Mouse (Mus musculus): Measurements from ENCODE around the gene Wwc1. TPM values are rescaled to one million over a fixed set of nuclear protein-coding genes. Genes with fewer than 3 reads are reported as not detected.
"Not testable (repeated sequence)": the region's sequence is repeated elsewhere in the genome, so short reads cannot be mapped to it uniquely, and the experiment has no call there.

The Wwc1 gene
- polyA plus RNA-seq, 1 experiment from 2014 or later, result 384 TPM

DNA sequence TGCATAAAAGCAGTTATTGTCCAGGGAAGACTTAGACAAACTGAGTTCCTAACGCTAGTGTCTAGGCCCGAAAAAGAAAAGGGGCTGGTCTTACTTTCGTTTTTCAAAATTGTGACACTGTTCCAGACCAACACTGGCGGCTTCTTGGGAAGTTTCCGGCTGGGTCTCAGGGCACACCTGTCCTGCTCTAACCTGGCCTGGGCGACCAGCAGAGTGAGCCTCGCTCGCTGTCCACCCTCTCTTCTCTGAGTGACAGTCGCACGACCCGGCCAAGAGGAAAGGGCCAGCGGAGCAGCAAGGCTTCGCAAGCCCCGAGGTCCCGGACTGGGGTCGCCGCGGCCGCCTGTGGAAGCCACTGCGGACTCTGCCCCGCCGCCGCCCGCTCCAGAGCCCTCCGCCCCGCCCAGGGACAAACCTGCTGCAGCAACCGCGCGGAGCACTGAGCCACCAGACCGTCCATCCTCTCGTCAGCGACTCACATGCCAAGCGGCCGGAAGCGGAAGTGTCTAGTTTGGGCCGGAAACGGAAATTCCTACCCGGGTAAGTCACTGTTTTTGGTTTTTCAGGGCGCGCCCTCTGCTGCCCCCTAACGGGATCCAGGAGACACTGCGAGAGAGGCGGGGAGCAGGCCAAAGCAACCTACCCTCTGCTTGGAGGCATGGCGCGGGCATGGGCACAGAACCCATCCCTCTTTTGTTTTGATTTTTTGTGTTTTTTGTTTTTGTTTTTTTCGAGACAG lies 146.1 kb downstream of the Wwc1 start, which contains the start of gene Rars:
Gene Rars (minus strand): TSS at position 485 of the 739 bp plus-strand sequence.
- TF ChIP-seq CTCF (IDR thresholded peaks at IDR 0.05), result peak; percentile 99
- ChIA-PET POLR2A (no interaction called here), CTCF (no interaction called here)
- DNase-seq (ENCODE audit: low read depth, low spot score) (peak; percentile 69), ATAC-seq (peak; percentile 88)
- H3K27me3 ChIP-seq, result no peaks in the 10 kb centered on the region
- in situ Hi-C loops (cut with MboI; ENCODE audit: low pct_unique_long_range_greater_than_20kb), result loop anchor here (10.0 kb wide), 1 partner anchor 151 kb away; the partner anchor contains the start of gene Wwc1

DNA sequence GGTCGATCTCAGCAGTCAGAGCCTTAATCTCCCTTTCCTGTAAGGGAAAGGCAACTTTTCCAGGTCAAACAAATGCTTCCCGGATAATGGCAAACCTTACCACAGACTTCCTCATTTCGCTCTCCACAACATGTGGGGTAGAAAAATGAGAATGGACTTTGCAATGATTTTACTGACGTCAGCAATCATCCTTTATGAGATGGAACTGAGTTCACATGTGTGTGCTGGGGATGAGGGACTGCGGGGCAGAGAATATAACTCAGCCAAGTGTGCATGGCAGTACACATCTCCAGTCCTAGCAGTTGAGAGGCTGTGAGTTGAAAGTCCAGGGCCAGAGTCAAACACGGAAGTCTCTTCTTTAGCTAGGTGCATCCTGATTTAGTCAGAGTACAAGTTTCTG lies 147.1 kb downstream of the Wwc1 start:
- no peaks in the 10 kb centered on the region for H3K27me3 ChIP-seq
- POLR2A ChIA-PET, result no interaction called here
- TF ChIP-seq CTCF (IDR thresholded peaks at IDR 0.05), result no peak
- DNase-seq (ENCODE audit: low read depth, low spot score), result no peak
- in situ Hi-C loops (cut with MboI; ENCODE audit: low pct_unique_long_range_greater_than_20kb), result loop anchor here (10.0 kb wide), 1 partner anchor 152 kb away; the partner anchor contains the start of gene Wwc1
- no peak for ATAC-seq
- CTCF ChIA-PET, result no interaction called here

DNA sequence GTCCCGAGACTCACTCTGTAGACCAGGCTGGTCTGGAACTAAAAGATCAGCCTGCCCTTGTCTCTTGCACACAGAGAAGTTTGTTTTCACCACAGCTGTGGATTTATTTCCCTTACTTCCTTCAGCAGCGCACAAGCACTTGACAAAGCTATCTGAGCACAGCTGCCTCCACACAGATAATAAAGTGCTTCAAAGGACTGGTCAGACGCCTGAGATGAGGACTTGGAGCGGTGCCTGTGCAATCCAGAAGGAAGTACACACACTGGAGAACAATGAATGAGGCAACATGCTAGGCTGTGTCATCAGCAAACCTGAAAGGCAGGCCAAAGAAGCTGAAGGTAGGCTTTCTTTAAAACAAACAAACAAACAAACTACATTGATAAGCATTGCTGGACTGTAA lies 148.2 kb downstream of the Wwc1 start:
- CTCF ChIA-PET, result interaction anchor here (1.9 kb wide), 1 partner anchor 169 kb away, joined by 4 read pairs; no protein-coding TSS in a partner anchor
- in situ Hi-C loops (cut with MboI; ENCODE audit: low pct_unique_long_range_greater_than_20kb), result loop anchor here (10.0 kb wide), 1 partner anchor 153 kb away; the partner anchor contains the start of gene Wwc1
- ATAC-seq (no peak), DNase-seq (ENCODE audit: low read depth, low spot score) (no peak)
- H3K27me3 ChIP-seq, result no peaks in the 10 kb centered on the region
- POLR2A ChIA-PET, result no interaction called here
- TF ChIP-seq CTCF (IDR thresholded peaks at IDR 0.05), result no peak

DNA sequence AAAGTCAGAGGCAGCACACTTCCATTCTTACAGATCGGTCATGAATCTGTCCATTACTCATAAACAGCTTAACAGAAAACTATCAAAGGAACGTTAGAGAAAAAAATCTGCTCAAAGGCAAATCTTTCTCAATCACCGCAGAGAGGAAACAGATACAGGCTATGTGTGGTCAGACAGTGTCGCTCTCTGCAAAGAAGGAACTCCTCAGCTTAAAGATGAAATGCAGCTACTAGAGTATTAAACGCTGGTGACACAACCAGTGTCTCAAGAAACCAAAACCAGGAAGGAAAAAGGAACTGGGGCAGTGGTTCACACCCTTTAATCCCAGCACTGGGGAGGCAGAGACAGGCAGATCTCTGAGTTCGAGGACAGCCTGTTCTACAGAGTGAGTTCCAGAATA lies 152.6 kb downstream of the Wwc1 start:
- CTCF ChIA-PET, result interaction anchor here (0.7 kb wide), 1 partner anchor 173 kb away, joined by 3 read pairs; no protein-coding TSS in a partner anchor
- POLR2A ChIA-PET, result no interaction called here
- in situ Hi-C loops (cut with MboI; ENCODE audit: low pct_unique_long_range_greater_than_20kb), result no loop called here
- TF ChIP-seq CTCF (IDR thresholded peaks at IDR 0.05), result no peak
- ATAC-seq (no peak), DNase-seq (ENCODE audit: low read depth, low spot score) (no peak)
- no peaks in the 10 kb centered on the region for H3K27me3 ChIP-seq

DNA sequence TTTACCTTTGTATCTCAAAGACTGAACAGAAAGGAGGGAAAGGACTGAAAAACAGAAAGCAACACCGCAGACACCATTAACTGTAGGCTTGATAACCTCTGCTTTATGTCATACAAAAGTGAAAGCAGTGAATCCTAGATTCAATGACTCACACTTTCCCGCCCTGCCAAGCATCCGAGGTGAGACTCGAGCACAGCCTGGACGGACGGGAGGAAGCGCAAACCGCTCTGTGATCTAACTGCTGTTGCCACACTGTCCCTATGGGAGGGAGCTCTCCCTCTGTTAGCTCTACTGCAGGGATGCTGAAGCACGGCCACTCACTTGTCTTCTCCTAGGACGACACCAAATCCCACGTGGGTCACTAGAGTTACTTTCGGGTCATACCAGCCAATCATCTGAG lies 164.0 kb downstream of the Wwc1 start:
- POLR2A ChIA-PET, result no interaction called here
- TF ChIP-seq CTCF (IDR thresholded peaks at IDR 0.05), result no peak
- H3K27me3 ChIP-seq, result no peaks in the 10 kb centered on the region

DNA sequence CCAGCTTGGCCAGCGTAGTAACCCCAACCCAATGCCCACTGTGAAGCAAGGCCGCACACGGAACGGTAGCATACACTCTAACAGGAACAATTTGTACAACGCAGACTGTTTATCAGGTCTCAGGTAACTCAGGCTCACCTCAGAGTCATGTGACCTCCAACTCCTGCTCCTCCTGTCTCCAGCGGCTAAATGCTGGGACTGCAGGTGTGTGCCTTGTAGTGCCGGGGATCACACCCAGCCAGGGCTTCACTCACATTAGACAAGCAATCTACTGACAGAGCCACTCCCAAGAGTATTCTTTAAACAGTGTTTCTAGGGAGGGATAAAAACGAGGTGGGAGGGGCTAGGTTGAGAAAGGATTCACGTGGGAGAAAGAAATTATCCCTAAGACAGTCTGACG lies 168.9 kb downstream of the Wwc1 start:
- ChIA-PET CTCF (no interaction called here), POLR2A (no interaction called here)
- no peak for ATAC-seq
- in situ Hi-C loops (cut with MboI; ENCODE audit: low pct_unique_long_range_greater_than_20kb), result no loop called here
- no peak for TF ChIP-seq CTCF (IDR thresholded peaks at IDR 0.05)
- DNase-seq (ENCODE audit: low read depth, low spot score), result no peak
- no peaks in the 10 kb centered on the region for H3K27me3 ChIP-seq

More for the DNA sequence above, 164.0 kb downstream of the Wwc1 start:
- CTCF ChIA-PET, result interaction anchor here (1.6 kb wide), 1 partner anchor 9 kb away, joined by 5 read pairs; no protein-coding TSS in a partner anchor
- ATAC-seq (no peak), DNase-seq (ENCODE audit: low read depth, low spot score) (no peak)
- in situ Hi-C loops (cut with MboI; ENCODE audit: low pct_unique_long_range_greater_than_20kb), result no loop called here

DNA sequence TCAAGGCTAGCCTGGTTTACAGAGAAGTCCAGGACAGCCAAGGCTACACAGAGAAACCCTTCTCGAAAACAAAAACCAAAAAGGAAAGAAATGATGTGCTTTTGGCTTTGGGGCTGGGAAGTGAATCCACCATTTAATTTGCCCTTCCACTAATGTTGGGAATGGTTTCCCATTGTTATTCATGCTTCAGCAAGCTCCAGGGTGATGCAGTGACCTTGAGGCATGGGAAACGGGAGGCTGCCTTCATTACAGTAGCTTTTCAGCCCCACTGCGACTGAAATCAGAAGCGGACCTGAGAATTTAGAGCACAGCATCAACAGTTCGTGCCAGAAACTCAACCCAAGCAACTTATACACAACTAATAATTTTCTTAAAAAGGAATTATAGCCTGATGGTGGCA lies 179.0 kb downstream of the Wwc1 start:
- ATAC-seq, result no peak
- no peak for DNase-seq (ENCODE audit: low read depth, low spot score)
- ChIA-PET CTCF (no interaction called here), POLR2A (interaction anchor here (1.0 kb wide), 1 partner anchor 24 kb away, joined by 3 read pairs; no protein-coding TSS in a partner anchor)
- H3K27me3 ChIP-seq, result peaks cover 13% of the 10 kb centered on the region
- TF ChIP-seq CTCF (IDR thresholded peaks at IDR 0.05), result no peak
- in situ Hi-C loops (cut with MboI; ENCODE audit: low pct_unique_long_range_greater_than_20kb), result no loop called here

DNA sequence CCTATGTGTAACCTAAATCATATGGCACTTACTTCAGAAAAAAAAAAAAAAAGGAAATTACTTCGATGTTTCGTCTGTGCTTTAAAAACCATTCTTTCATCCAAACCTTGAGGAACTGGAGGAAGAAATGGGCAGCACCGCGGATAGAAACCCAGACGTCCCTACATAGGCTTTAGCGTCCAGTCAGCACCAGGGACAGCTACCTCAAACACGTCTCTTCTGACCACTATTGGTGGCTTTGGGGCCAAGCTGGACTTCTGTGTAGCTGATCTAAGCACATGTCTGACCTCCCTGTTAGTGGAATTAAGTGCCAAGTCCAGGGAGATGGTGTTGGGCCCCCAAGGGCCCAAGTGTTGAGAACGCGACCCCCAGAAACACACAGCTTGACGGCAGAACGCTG lies 181.5 kb downstream of the Wwc1 start, which contains the start of gene Fbll1:
Gene Fbll1 (minus strand): TSS at position 11 of the 400 bp plus-strand sequence.
- ChIA-PET POLR2A (no interaction called here), CTCF (interaction anchor here (1.2 kb wide), 1 partner anchor 15 kb away, joined by 3 read pairs; no protein-coding TSS in a partner anchor)
- no peak for TF ChIP-seq CTCF (IDR thresholded peaks at IDR 0.05)
- in situ Hi-C loops (cut with MboI; ENCODE audit: low pct_unique_long_range_greater_than_20kb), result no loop called here
- peak; percentile 62 for ATAC-seq
- H3K27me3 ChIP-seq, result peaks cover 13% of the 10 kb centered on the region
- peak; percentile 15 for DNase-seq (ENCODE audit: low read depth, low spot score)

DNA sequence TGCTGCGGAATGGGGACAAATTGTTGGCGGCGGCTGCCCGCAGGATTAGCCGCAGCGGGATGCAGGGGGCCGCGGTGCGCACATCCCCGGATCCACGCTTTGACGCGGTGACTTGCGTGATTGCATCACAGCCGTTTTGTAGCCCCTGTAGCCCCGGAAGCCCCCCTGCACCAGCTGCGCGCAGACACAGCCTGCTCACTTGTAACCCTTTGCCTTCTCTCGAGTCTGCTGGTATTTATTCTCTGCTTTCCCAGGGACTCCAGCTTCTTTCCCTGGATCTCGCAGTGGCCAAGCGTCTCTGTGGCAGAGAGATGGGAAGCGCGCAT lies 181.9 kb downstream of the Wwc1 start:
- POLR2A ChIA-PET, result no interaction called here
- H3K27me3 ChIP-seq, result peaks cover 13% of the 10 kb centered on the region
- CTCF ChIA-PET, result interaction anchor here (1.2 kb wide), 1 partner anchor 16 kb away, joined by 3 read pairs; no protein-coding TSS in a partner anchor
- TF ChIP-seq CTCF (IDR thresholded peaks at IDR 0.05), result no peak
- ATAC-seq, result no peak
- DNase-seq (ENCODE audit: low read depth, low spot score), result no peak
- in situ Hi-C loops (cut with MboI; ENCODE audit: low pct_unique_long_range_greater_than_20kb), result no loop called here

DNA sequence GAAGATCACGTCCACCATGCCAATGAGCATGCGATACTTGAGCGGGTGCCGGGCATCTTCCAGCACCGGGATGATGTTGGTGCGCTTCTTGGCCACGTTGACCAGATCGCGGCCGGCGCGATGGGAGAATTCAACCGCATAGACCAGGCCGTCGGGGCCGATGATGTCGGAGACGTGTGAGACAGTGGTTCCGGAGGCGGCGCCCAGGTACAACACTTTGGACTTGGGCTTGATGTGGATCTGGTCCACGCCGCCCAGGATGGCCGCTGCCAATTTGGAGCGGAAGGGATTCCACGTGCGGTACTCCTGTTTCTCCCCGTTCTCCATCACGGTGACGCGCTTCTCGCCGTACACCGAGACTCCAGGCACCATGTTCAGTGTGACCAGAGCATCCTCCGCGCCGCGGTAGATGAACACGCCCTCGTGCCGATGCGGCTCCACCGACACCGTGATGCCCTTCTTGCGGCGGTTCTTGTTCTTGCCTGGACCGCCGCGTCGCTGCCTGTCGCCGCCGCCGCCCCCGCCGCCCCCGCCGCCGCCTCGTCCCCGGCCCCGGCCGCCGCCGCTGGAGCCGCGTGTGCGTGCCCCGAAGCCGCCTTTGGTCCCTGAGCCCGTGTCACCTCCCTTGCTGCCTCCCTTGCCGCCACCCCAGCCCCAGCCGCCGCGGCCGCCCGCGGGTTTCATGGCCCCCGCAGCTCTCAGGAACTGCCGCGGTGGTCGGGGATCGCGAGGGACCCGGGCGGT lies 182.4 kb downstream of the Wwc1 start:
- no peak for ATAC-seq
- CTCF ChIA-PET, result no interaction called here
- in situ Hi-C loops (cut with MboI; ENCODE audit: low pct_unique_long_range_greater_than_20kb), result no loop called here
- H3K27me3 ChIP-seq, result peaks cover 13% of the 10 kb centered on the region
- TF ChIP-seq CTCF (IDR thresholded peaks at IDR 0.05), result no peak
- no peak for DNase-seq (ENCODE audit: low read depth, low spot score)
- POLR2A ChIA-PET, result no interaction called here

DNA sequence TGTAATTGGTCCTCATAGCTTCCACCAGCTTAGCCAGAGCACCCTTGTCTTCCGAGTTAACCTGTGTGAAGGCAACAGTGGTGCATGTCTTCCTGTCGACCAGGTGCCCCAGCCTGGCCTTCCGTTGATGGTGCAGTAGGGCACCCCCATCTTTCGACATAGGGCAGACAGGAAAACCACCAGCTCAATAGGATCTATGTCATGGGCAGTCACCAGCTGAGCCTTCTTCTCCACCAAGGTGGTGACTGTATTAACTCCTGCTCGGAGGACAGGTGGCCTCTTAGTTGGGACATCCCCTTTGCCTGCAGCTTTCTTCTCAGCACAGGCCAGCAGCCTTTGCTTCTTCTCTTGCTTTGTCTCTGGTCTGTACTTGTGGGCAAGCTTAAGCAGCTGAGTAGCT lies 187.5 kb downstream of the Wwc1 start:
- ATAC-seq; H3K27me3 ChIP-seq; in situ Hi-C loops (cut with MboI; ENCODE audit: low pct_unique_long_range_greater_than_20kb); CTCF ChIA-PET; DNase-seq (ENCODE audit: low read depth, low spot score); POLR2A ChIA-PET: not testable (repeated sequence)

All from Patski (cell line).